Mouse (Mus musculus): ENCODE data around the gene Cp. TPM values are rescaled to one million over a fixed set of nuclear protein-coding genes. Genes with fewer than 3 reads are reported as not detected.
"Not testable (repeated sequence)": the region's sequence is repeated elsewhere in the genome, so short reads cannot be mapped to it uniquely, and the experiment has no call there.

Cp gene
- polyA plus RNA-seq, 1 experiment from 2014 or later: 4.2 TPM

- Histone ChIP-seq H3K4me2 (no peak overlapping the region), H3K9ac (no peak overlapping the region), H3K4me1 (peaks cover 12% of the 10 kb centered on the region), H3K27ac (no peak overlapping the region), H3K9me3 (no peaks in the 10 kb centered on the region), H3K27me3 (no peaks in the 10 kb centered on the region), H3K36me3 (replicated peaks) (no peaks in the 10 kb centered on the region), H3K4me3 (replicated peaks) (no peak overlapping the region)
- 75% methylated on average over 4 of the region's 4 CpGs for WGBS
- ATAC-seq (ENCODE audit: low FRiP score): no peak
Observed at GRCm38 (mm10) chr3:20036069-20036468, 79.2 kb downstream of the Cp start.

DNA sequence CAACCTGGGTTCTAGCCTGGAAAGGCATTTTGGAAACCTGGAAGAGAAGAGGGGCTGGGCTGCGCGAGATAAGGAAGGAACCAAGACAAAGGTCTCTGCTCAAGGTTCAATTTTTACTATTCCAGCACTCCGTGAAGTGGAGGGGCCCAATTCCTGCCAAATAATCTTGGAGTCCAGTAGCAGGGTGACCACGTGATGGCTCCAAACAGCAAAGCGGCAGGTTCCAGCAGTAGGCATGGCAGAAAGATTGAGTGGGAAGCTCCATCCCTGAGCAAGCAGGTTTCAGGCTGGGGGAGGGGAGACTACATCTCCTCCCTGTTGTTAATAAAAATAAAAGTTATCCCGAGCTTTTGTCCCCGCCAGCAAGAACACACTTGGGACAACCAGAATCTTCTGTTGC lies 84.6 kb downstream of the Cp start:
- H3K9ac ChIP-seq; ATAC-seq (ENCODE audit: low FRiP score); H3K4me1 ChIP-seq; H3K27me3 ChIP-seq; H3K4me3 ChIP-seq (replicated peaks); H3K9me3 ChIP-seq; H3K4me2 ChIP-seq; H3K36me3 ChIP-seq (replicated peaks); H3K27ac ChIP-seq: not testable (repeated sequence)
- 95% methylated on average over 7 of the region's 7 CpGs for WGBS

- not testable (repeated sequence) for H3K36me3 ChIP-seq (replicated peaks); H3K4me3 ChIP-seq (replicated peaks); H3K9ac ChIP-seq; H3K9me3 ChIP-seq; H3K27ac ChIP-seq; H3K4me1 ChIP-seq; H3K27me3 ChIP-seq; H3K4me2 ChIP-seq; ATAC-seq (ENCODE audit: low FRiP score)
- 63% methylated on average over 3 of the region's 3 CpGs for WGBS
Observed at GRCm38 (mm10) chr3:20044736-20045135, 87.9 kb downstream of the Cp start.

- Histone ChIP-seq H3K27me3 (no peaks in the 10 kb centered on the region), H3K9ac (peak within 1 kb of the TSS; percentile 66), H3K9me3 (no peaks in the 10 kb centered on the region), H3K4me3 (replicated peaks) (peak within 1 kb of the TSS; percentile 74), H3K4me1 (peaks cover 6% of the 10 kb centered on the region; the same call in 1 of the 2 replicates), H3K36me3 (replicated peaks) (0 out of 2 replicates have a peak, but pooled peaks cover 2% of the 10 kb centered on the region), H3K27ac (peak within 1 kb of the TSS; percentile 66), H3K4me2 (peak within 1 kb of the TSS; percentile 61)
- peak; percentile 100 for ATAC-seq (ENCODE audit: low FRiP score)
- WGBS: under 1% methylated on average over 49 of the region's 54 CpGs
Observed at GRCm38 (mm10) chr3:20057306-20058196, 100.7 kb downstream of the Cp start, which contains the start of gene Hltf. Hltf (plus strand) TSS chr3:20057811.

DNA sequence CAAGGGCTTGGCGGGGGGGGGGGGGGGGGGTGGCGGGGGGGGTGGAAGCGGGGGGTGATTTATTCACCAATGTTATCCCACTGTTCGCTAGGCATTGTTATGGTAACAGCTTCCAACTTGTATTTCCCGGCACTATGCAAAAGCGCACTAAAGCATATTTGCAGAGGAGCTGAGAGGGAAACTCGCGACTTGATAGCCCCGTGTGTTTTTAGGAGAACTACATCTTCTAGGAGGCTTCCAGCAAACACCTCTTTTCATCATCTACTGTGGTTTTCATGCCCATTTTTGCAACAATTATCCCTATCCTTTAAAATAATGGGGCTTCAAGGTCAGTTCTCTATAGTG lies 101.3 kb downstream of the Cp start:
- WGBS: under 1% methylated on average over 6 of the region's 9 CpGs

More for the DNA sequence above, 101.3 kb downstream of the Cp start:
- H3K36me3 ChIP-seq (replicated peaks): 0 out of 2 replicates have a peak, but pooled peaks cover 2% of the 10 kb centered on the region
- ATAC-seq (ENCODE audit: low FRiP score): no peak; the same call in 1 of the 2 replicates
- no peaks in the 10 kb centered on the region for H3K9me3 ChIP-seq
- H3K4me2 ChIP-seq: peak overlapping the region; percentile 61
- peaks cover 6% of the 10 kb centered on the region; the same call in 1 of the 2 replicates for H3K4me1 ChIP-seq
- H3K27me3 ChIP-seq: no peaks in the 10 kb centered on the region
- H3K4me3 ChIP-seq (replicated peaks): peak overlapping the region; percentile 74
- peak overlapping the region; percentile 66 for H3K9ac ChIP-seq
- peak overlapping the region; percentile 66; the same call in 1 of the 2 replicates for H3K27ac ChIP-seq

Other genes with a start within 250 kb of the Cp start
- gene Hps3, start 78.3 kb downstream of the Cp start, polyA plus RNA-seq (2016; fragmentation: Nextera tagmentation; extraction: Ambion mirVana): 12.0 and 14.4 TPM in 2 replicates
- 21.9 and 23.6 TPM in 2 replicates for gene Hltf, start 100.8 kb downstream of the Cp start, polyA plus RNA-seq (2016; fragmentation: Nextera tagmentation; extraction: Ambion mirVana)
- gene Gyg, start 198.3 kb downstream of the Cp start, polyA plus RNA-seq (2016; fragmentation: Nextera tagmentation; extraction: Ambion mirVana): 23.8 and 26.5 TPM in 2 replicates